In genomic region chr4:154333300-154333699, GRCm38 (mm10) we compare ENCODE assay signal across 15 mouse cellular contexts. TPM values are rescaled to one million over a fixed set of nuclear protein-coding genes. Genes with fewer than 3 reads are reported as not detected.
DNase-seq lines count a peak whose midpoint lies in the region; ATAC-seq and TF ChIP-seq lines count a peak whose summit lies in the region.
"Had no signal": no experiment of that assay in that cellular context is flagged by ENCODE, and none has a peak within 500 bp of the region (broad histone marks: within the 10 kb centered on the region; RNA-seq: fewer than 3 reads in every experiment).

No protein-coding gene starts in this region.

- DNase-seq in midbrain, postnatal 0 days (ENCODE audit: low spot score) = peak; percentile 5
- DNase-seq in midbrain, embryonic 14.5 days = no peak
- peak; percentile 36 for DNase-seq in lung, adult 2 months
- peak; percentile 34 for DNase-seq in stomach, postnatal 0 days (ENCODE audit: low spot score)
- DNase-seq: kidney, postnatal 14 days; right cerebral cortex, adult 18-20 months had no signal

- H3K9me3 ChIP-seq in midbrain, postnatal 0 days (ENCODE audit: low read length) = no peaks in the 10 kb centered on the region
- no peaks in the 10 kb centered on the region for H3K9me3 ChIP-seq in midbrain, embryonic 14.5 days (ENCODE audit: control insufficient read depth, low read length)
- H3K9me3 ChIP-seq in heart, embryonic 14.5 days (ENCODE audit: control insufficient read depth, low read length) = no peaks in the 10 kb centered on the region
- no peaks in the 10 kb centered on the region for H3K9me3 ChIP-seq in stomach, postnatal 0 days (ENCODE audit: control insufficient read depth, low read length)
- H3K9me3 ChIP-seq: liver, embryonic 15.5 days had no signal

- H3K27me3 ChIP-seq in midbrain, postnatal 0 days (ENCODE audit: insufficient read depth, low read length) = no peaks in the 10 kb centered on the region
- no peaks in the 10 kb centered on the region for H3K27me3 ChIP-seq in midbrain, embryonic 14.5 days (ENCODE audit: control insufficient read depth, insufficient read depth, low read length)
- H3K27me3 ChIP-seq in heart, embryonic 14.5 days (ENCODE audit: control insufficient read depth, insufficient read depth, low read length) = no peaks in the 10 kb centered on the region
- no peaks in the 10 kb centered on the region for H3K27me3 ChIP-seq in stomach, postnatal 0 days (ENCODE audit: control insufficient read depth, insufficient read depth, low read length)
- H3K27me3 ChIP-seq: liver, embryonic 15.5 days had no signal

- TF ChIP-seq POLR2A in lung, adult 2 months (IDR thresholded peaks at IDR 0.05; ENCODE audit: borderline replicate concordance, extremely low read depth, low read depth, low read length) = no peak

- peaks cover 10% of the 10 kb centered on the region; the same call in 1 of the 2 replicates for H3K4me1 ChIP-seq in midbrain, postnatal 0 days (ENCODE audit: insufficient read depth, low read length)
- peaks cover 26% of the 10 kb centered on the region for H3K4me1 ChIP-seq in midbrain, embryonic 14.5 days (ENCODE audit: control insufficient read depth, insufficient read depth, low read length)
- peaks cover 39 to 51% of the 10 kb centered on the region in 2 experiments for H3K4me1 ChIP-seq in heart, embryonic 14.5 days (ENCODE audit: control insufficient read depth in 2 of 2, insufficient read depth in 2 of 2, low read length in 2 of 2)
- peaks cover 12% of the 10 kb centered on the region for H3K4me1 ChIP-seq in lung, adult 2 months (ENCODE audit: control insufficient read depth, insufficient read depth, low read length)
- H3K4me1 ChIP-seq in stomach, postnatal 0 days (replicated peaks; ENCODE audit: control insufficient read depth, insufficient read depth) = no peaks in the 10 kb centered on the region

- ATAC-seq in midbrain, postnatal 0 days (ENCODE audit: low FRiP score) = no peak
- no peak for ATAC-seq in midbrain, embryonic 14.5 days (ENCODE audit: low FRiP score, low TSS enrichment)
- ATAC-seq in heart, embryonic 14.5 days (ENCODE audit: insufficient number of reproducible peaks, insufficient read depth, low FRiP score, low read depth) = no peak
- ATAC-seq in stomach, postnatal 0 days (ENCODE audit: low FRiP score, low TSS enrichment) = peak; percentile 51; the same call in 1 of the 2 replicates
- no peak for ATAC-seq in CD4-positive, CD25-positive, alpha-beta regulatory T cell, adult 4 months
- no peak for ATAC-seq in monocyte, adult 5-6 weeks (replicated peaks; ENCODE audit: insufficient number of reproducible peaks, low FRiP score, low TSS enrichment, poor library complexity, severe bottlenecking)

- H3K36me3 ChIP-seq in midbrain, postnatal 0 days (ENCODE audit: insufficient read depth, low read length) = no peaks in the 10 kb centered on the region
- H3K36me3 ChIP-seq in midbrain, embryonic 14.5 days (ENCODE audit: control insufficient read depth, insufficient read depth, low read length) = no peaks in the 10 kb centered on the region
- H3K36me3 ChIP-seq in heart, embryonic 14.5 days (ENCODE audit: control insufficient read depth, insufficient read depth, low read length) = peaks cover 18% of the 10 kb centered on the region; the same call in 1 of the 2 replicates
- H3K36me3 ChIP-seq in stomach, postnatal 0 days (ENCODE audit: control insufficient read depth, insufficient read depth, low read length) = no peaks in the 10 kb centered on the region
- H3K36me3 ChIP-seq: liver, embryonic 15.5 days had no signal

- H3K27ac ChIP-seq in midbrain, postnatal 0 days (ENCODE audit: low read depth, low read length) = no peak overlapping the region
- H3K27ac ChIP-seq in midbrain, embryonic 14.5 days (replicated peaks; ENCODE audit: low read depth, low read length) = no peak overlapping the region
- peak overlapping the region in 1 of 2 experiments; percentile 34; a peak in 2 of 4 replicates for H3K27ac ChIP-seq in heart, embryonic 14.5 days (replicated peaks in 1 of 2; ENCODE audit: control insufficient read depth in 1 of 2, insufficient read depth in 1 of 2, low read depth in 2 of 2, low read length in 2 of 2)
- no peak overlapping the region for H3K27ac ChIP-seq in stomach, postnatal 0 days (replicated peaks)
- H3K27ac ChIP-seq: liver, embryonic 15.5 days had no signal

- WGBS in midbrain, postnatal 0 days = 78% methylated on average over 8 of the region's 8 CpGs
- WGBS in midbrain, embryonic 14.5 days = 74% methylated on average over 8 of the region's 8 CpGs
- 69% methylated on average over 8 of the region's 8 CpGs for WGBS in heart, embryonic 14.5 days
- 37% methylated on average over 8 of the region's 8 CpGs for WGBS in lung, adult 2 months
- 62% methylated on average over 8 of the region's 8 CpGs for WGBS in stomach, postnatal 0 days

- H3K4me2 ChIP-seq in midbrain, postnatal 0 days (ENCODE audit: low read depth, low read length, poor library complexity, severe bottlenecking) = no peak overlapping the region
- no peak overlapping the region for H3K4me2 ChIP-seq in midbrain, embryonic 14.5 days (ENCODE audit: low read length)
- H3K4me2 ChIP-seq in heart, embryonic 14.5 days (ENCODE audit: low read length) = no peak overlapping the region
- no peak overlapping the region for H3K4me2 ChIP-seq in stomach, postnatal 0 days (replicated peaks; ENCODE audit: low read depth)
- H3K4me2 ChIP-seq: liver, embryonic 15.5 days had no signal

- H3K4me3 ChIP-seq in midbrain, postnatal 0 days (ENCODE audit: low read depth, low read length) = no peak overlapping the region
- H3K4me3 ChIP-seq in midbrain, embryonic 14.5 days (replicated peaks; ENCODE audit: low read depth, low read length) = no peak overlapping the region
- no peak overlapping the region for H3K4me3 ChIP-seq in heart, embryonic 14.5 days (ENCODE audit: control insufficient read depth in 1 of 2, insufficient read depth in 1 of 2, low read depth in 1 of 2, low read length in 2 of 2)
- H3K4me3 ChIP-seq in lung, adult 2 months (replicated peaks; ENCODE audit: extremely low read depth, low read depth, low read length) = no peak overlapping the region
- H3K4me3 ChIP-seq in stomach, postnatal 0 days (ENCODE audit: low read depth, low read length) = no peak overlapping the region
- H3K4me3 ChIP-seq: liver, embryonic 15.5 days had no signal

- no peak for TF ChIP-seq CTCF in midbrain, postnatal 0 days (IDR thresholded peaks at IDR 0.05)
- TF ChIP-seq CTCF in lung, adult 2 months (IDR thresholded peaks at IDR 0.05; ENCODE audit: insufficient read depth, low read length) = no peak
- no peak for TF ChIP-seq CTCF in stomach, postnatal 0 days (IDR thresholded peaks at IDR 0.05; ENCODE audit: low read depth)

- H3K9ac ChIP-seq in midbrain, postnatal 0 days (replicated peaks; ENCODE audit: low read length, poor library complexity, severe bottlenecking) = no peak overlapping the region
- no peak overlapping the region for H3K9ac ChIP-seq in midbrain, embryonic 14.5 days (replicated peaks; ENCODE audit: low read length)
- peak overlapping the region; percentile 13; the same call in 1 of the 2 replicates for H3K9ac ChIP-seq in heart, embryonic 14.5 days (ENCODE audit: low read length)
- no peak overlapping the region for H3K9ac ChIP-seq in stomach, postnatal 0 days (ENCODE audit: low read length)
- H3K9ac ChIP-seq: liver, embryonic 15.5 days had no signal

- TF ChIP-seq EP300 in stomach, postnatal 0 days (optimal IDR thresholded peaks at IDR 0.05) = no peak

RNA-seq across cellular contexts. Expression of gene B230104I21Rik, which starts 2.6 kb away (rescaled TPM):
- not detected in 2 replicates for total RNA-seq in midbrain, postnatal 0 days (2014; rRNA removed)
- polyA plus RNA-seq in midbrain, postnatal 0 days (2015; fragmentation: Nextera tagmentation; extraction: Ambion mirVana) = 0.19 TPM in 1 of 2 replicates, not detected in the other
- not detected in 2 replicates for polyA plus RNA-seq in midbrain, embryonic 14.5 days (2014; fragmentation: Nextera tagmentation; extraction: Ambion mirVana)
- polyA plus RNA-seq in heart, embryonic 14.5 days (2014; fragmentation: Nextera tagmentation; extraction: Ambion mirVana) = not detected in 2 replicates
- polyA plus RNA-seq in lung, adult 2 months (2012; rRNA removed) = not detected in 2 replicates
- not detected in 2 replicates for polyA plus RNA-seq in stomach, postnatal 0 days (2015; fragmentation: Nextera tagmentation; extraction: Ambion mirVana)
- not detected for polyA plus RNA-seq in CD4-positive, CD25-positive, alpha-beta regulatory T cell, adult 4 months (2017; shearing (Covaris generic))
- not detected in 3 replicates for total RNA-seq in monocyte, adult 5-6 weeks (2017)
- total RNA-seq: common myeloid progenitor, adult 5-6 weeks; left cerebral cortex, adult 18-20 months had no signal
- polyA plus RNA-seq: brain, embryonic 14.5 days; hindbrain, embryonic 11.5 days; liver, embryonic 15.5 days; stomach, embryonic 14.5 days had no signal

RNA-seq across cellular contexts. Expression of gene Arhgef16, which starts 31.8 kb away (rescaled TPM):
- 5.0 and 8.1 TPM in 2 replicates for total RNA-seq in midbrain, postnatal 0 days (2014; rRNA removed)
- 2.7 and 3.5 TPM in 2 replicates for polyA plus RNA-seq in midbrain, postnatal 0 days (2015; fragmentation: Nextera tagmentation; extraction: Ambion mirVana)
- polyA plus RNA-seq in midbrain, embryonic 14.5 days (2014; fragmentation: Nextera tagmentation; extraction: Ambion mirVana) = 0.74 and 0.93 TPM in 2 replicates
- 0.97 and 1.6 TPM in 2 replicates for polyA plus RNA-seq in heart, embryonic 14.5 days (2014; fragmentation: Nextera tagmentation; extraction: Ambion mirVana)
- polyA plus RNA-seq in lung, adult 2 months (2012; rRNA removed) = 15.1 and 18.0 TPM in 2 replicates
- 38.5 and 41.2 TPM in 2 replicates for polyA plus RNA-seq in stomach, postnatal 0 days (2015; fragmentation: Nextera tagmentation; extraction: Ambion mirVana)
- under 1 TPM in 1 of 2 experiments, not detected in 1; 0.39 TPM for polyA plus RNA-seq in CD4-positive, CD25-positive, alpha-beta regulatory T cell, adult 4 months (2017; shearing (Covaris generic))
- total RNA-seq in monocyte, adult 5-6 weeks (2017) = not detected in 3 replicates
- total RNA-seq: common myeloid progenitor, adult 5-6 weeks had no signal
